Mouse (Mus musculus): ENCODE results near the gene Zfp235. TPM values are rescaled to one million over a fixed set of nuclear protein-coding genes. Genes with fewer than 3 reads are reported as not detected.

Gene Zfp235
- 27.8 and 32.4 TPM in 2 replicates for polyA plus RNA-seq (2014; fragmentation: Nextera tagmentation; extraction: Ambion mirVana)

DNA sequence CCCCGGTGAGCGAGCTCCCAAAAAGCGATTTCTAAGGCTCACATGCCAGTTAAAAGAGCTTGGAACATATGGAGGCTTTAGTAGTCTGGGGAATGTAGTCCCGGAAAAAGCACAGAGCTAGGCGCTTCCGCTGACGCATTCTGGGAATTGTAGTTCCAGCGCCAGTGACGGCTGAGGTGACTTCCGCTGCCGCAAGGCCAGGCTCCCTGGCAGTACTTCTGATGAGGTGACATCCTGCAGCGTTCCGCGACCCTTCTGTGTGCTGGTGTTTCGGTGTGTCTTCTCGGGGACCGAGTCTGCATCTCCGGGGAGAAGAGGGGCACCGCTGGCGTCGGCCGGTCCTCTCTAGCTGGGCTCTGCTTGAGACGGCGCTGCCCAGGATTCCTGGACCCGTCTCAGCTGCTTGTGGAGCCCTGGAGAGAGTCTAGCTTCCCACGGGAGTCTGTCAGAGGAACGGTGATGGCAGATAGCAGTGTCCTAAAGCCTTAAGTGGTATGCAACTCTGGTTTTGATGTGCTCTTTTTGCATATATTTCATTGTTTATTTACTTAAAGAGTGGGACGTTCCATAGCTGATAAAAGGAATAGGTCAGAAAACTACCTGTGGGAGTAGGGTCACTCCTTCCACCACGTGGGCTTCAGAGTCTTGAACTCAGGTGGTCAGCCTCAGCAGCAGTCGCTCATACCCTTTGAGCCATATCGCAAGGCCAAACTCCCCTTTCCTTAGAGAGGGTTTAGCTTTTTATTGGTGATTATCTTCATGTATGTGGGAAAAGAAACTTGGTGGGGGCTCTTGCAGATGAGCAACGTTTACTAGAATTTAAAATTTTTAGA, at the start of gene Zfp235:
Gene Zfp235, plus strand, starts transcription at position 174 of the 833 bp plus-strand sequence.
- Histone ChIP-seq H3K4me2 (ENCODE audit: low read depth, low read length) (peak within 1 kb of the TSS; percentile 68), H3K27me3 (ENCODE audit: control insufficient read depth, insufficient read depth, low read length) (no peaks in the 10 kb centered on the region), H3K9me3 (ENCODE audit: control insufficient read depth, low read length) (no peaks in the 10 kb centered on the region), H3K4me1 (ENCODE audit: control insufficient read depth, insufficient read depth, low read length) (peaks cover 9% of the 10 kb centered on the region), H3K27ac (ENCODE audit: low read depth, low read length) (peak within 1 kb of the TSS; percentile 23; the same call in 1 of the 2 replicates), H3K4me3 (ENCODE audit: low read depth, low read length) (peak within 1 kb of the TSS; percentile 54), H3K36me3 (ENCODE audit: control insufficient read depth, insufficient read depth, low read length) (peaks cover 11% of the 10 kb centered on the region; the same call in 1 of the 2 replicates), H3K9ac (replicated peaks; ENCODE audit: low read depth, low read length) (peak within 1 kb of the TSS; percentile 64)
- peak; percentile 95 for ATAC-seq (ENCODE audit: low read depth)
- 3% methylated on average over 32 of the region's 32 CpGs for WGBS

DNA sequence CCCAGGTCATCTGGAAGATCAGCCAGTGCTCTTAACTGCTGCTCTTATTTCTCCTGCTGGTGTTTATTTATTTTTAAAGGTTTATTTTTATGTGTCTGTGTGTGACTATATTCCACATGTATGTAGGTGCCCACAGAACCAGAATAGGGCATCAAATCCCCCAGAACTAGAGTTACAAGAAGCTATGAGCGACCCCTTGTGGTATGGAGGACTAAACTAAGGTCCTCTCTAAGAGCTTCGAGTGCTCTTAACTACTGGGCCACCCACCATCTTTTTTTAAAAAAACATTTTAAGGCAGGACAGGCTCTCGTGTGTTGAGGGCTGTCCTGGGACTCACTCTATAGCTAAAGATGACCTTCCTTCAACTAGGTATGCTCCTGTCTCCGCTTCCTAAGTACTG, 47.1 kb upstream of the Zfp235 start:
- no peak overlapping the region for H3K9ac ChIP-seq (replicated peaks; ENCODE audit: low read depth, low read length)
- no peak overlapping the region for H3K4me3 ChIP-seq (ENCODE audit: low read depth, low read length)
- no peak for ATAC-seq (ENCODE audit: low read depth)
- H3K4me1 ChIP-seq (ENCODE audit: control insufficient read depth, insufficient read depth, low read length): peaks cover 11% of the 10 kb centered on the region
- 99% methylated on average over 4 of the region's 4 CpGs for WGBS
- H3K4me2 ChIP-seq (ENCODE audit: low read depth, low read length): no peak overlapping the region
- H3K9me3 ChIP-seq (ENCODE audit: control insufficient read depth, low read length): peaks cover 3% of the 10 kb centered on the region
- H3K27ac ChIP-seq (ENCODE audit: low read depth, low read length): no peak overlapping the region
- H3K27me3 ChIP-seq (ENCODE audit: control insufficient read depth, insufficient read depth, low read length): no peaks in the 10 kb centered on the region
- no peaks in the 10 kb centered on the region for H3K36me3 ChIP-seq (ENCODE audit: control insufficient read depth, insufficient read depth, low read length)

DNA sequence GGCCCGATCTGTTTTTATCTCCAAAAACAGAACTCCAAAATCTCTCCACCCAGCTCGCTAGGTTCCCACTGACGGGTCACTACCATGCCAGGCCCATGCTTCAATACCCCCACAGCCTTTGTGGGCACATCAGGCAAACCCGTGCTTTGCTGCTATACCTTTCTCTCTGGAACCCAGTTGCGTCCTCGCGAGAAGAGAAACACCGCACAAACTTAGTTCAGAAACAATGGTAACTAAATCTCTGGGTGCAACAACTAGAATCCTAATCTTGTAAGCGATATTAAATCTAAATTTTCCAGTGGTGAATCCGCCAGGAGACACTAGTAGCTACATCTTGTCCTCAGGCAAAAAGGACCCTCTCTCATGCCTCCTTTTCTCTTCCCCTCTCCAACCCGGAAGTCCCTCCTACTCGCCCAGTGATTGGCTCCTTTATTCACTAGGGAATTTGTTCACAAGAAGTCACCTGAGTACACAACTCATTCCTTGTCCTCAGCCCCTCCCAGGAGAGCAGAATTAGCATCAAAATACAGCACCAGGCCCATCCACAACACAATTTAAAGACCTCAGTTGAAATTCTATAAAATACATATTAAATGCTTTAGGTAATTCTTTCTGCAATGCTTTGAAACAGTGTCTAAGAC, 46.4 kb upstream of the Zfp235 start:
- Histone ChIP-seq H3K27me3 (ENCODE audit: control insufficient read depth, insufficient read depth, low read length) (no peaks in the 10 kb centered on the region), H3K4me2 (ENCODE audit: low read depth, low read length) (no peak overlapping the region), H3K4me1 (ENCODE audit: control insufficient read depth, insufficient read depth, low read length) (peaks cover 8% of the 10 kb centered on the region), H3K4me3 (ENCODE audit: low read depth, low read length) (no peak overlapping the region), H3K9ac (replicated peaks; ENCODE audit: low read depth, low read length) (no peak overlapping the region), H3K36me3 (ENCODE audit: control insufficient read depth, insufficient read depth, low read length) (no peaks in the 10 kb centered on the region), H3K9me3 (ENCODE audit: control insufficient read depth, low read length) (peaks cover 3% of the 10 kb centered on the region), H3K27ac (ENCODE audit: low read depth, low read length) (no peak overlapping the region)
- 98% methylated on average over 12 of the region's 12 CpGs for WGBS
- ATAC-seq (ENCODE audit: low read depth): no peak

DNA sequence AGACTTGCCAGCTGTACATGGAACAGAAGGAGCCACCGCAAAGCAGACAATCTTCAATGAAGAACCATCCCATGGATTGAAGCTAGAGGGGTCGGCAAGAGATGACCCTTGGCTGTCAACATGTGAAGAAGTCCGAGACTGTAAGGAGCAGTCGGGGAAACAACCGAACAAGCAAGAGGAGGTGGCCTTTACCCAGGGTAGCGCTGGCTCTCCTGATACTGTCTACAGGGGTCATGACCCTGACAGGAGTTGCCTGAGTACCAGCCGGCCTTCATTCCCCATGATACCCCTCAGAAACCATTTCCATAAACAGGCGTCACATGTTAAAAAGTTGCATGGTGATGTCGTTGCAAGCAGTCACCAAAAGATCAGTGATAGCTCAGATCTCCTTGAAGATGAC, 29.6 kb upstream of the Zfp235 start:
- 95% methylated on average over 9 of the region's 9 CpGs for WGBS
- no peak overlapping the region for H3K9ac ChIP-seq (replicated peaks; ENCODE audit: low read depth, low read length)
- H3K9me3 ChIP-seq (ENCODE audit: control insufficient read depth, low read length): peaks cover 78% of the 10 kb centered on the region
- H3K4me3 ChIP-seq (ENCODE audit: low read depth, low read length): no peak overlapping the region
- peak; percentile 48; the same call in 1 of the 2 replicates for ATAC-seq (ENCODE audit: low read depth)
- no peaks in the 10 kb centered on the region for H3K27me3 ChIP-seq (ENCODE audit: control insufficient read depth, insufficient read depth, low read length)
- H3K4me1 ChIP-seq (ENCODE audit: control insufficient read depth, insufficient read depth, low read length): no peaks in the 10 kb centered on the region
- H3K4me2 ChIP-seq (ENCODE audit: low read depth, low read length): no peak overlapping the region
- no peak overlapping the region for H3K27ac ChIP-seq (ENCODE audit: low read depth, low read length)
- H3K36me3 ChIP-seq (ENCODE audit: control insufficient read depth, insufficient read depth, low read length): peaks cover 82% of the 10 kb centered on the region

DNA sequence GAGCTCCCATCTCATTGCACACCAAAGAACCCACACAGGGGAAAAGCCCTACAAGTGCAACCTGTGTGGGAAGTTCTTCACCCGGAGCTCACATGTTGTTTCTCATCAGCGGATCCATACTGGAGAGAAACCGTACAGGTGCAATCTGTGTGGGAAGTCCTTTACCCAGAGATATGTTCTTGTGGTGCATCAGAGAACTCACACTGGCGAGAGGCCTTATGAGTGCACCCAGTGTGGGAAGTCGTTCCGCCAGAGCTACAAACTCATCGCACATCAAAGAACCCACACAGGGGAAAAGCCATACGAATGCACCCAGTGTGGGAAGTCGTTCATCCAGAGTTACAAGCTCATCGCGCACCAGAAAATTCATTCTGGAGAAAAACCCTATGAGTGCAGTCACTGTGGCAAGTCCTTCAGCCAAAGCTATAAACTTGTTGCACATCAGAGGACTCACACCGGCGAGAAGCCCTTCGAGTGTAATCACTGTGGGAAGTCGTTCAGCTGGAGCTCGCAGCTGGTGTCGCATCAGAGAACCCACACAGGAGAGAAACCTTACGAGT, 28.7 kb upstream of the Zfp235 start:
- Histone ChIP-seq H3K36me3 (ENCODE audit: control insufficient read depth, insufficient read depth, low read length) (peaks cover 73% of the 10 kb centered on the region), H3K9me3 (ENCODE audit: control insufficient read depth, low read length) (peaks cover 78% of the 10 kb centered on the region), H3K4me3 (ENCODE audit: low read depth, low read length) (no peak overlapping the region), H3K4me2 (ENCODE audit: low read depth, low read length) (no peak overlapping the region), H3K27me3 (ENCODE audit: control insufficient read depth, insufficient read depth, low read length) (no peaks in the 10 kb centered on the region), H3K4me1 (ENCODE audit: control insufficient read depth, insufficient read depth, low read length) (no peaks in the 10 kb centered on the region), H3K9ac (replicated peaks; ENCODE audit: low read depth, low read length) (no peak overlapping the region), H3K27ac (ENCODE audit: low read depth, low read length) (no peak overlapping the region)
- WGBS: 97% methylated on average over 18 of the region's 18 CpGs
- ATAC-seq (ENCODE audit: low read depth): no peak

DNA sequence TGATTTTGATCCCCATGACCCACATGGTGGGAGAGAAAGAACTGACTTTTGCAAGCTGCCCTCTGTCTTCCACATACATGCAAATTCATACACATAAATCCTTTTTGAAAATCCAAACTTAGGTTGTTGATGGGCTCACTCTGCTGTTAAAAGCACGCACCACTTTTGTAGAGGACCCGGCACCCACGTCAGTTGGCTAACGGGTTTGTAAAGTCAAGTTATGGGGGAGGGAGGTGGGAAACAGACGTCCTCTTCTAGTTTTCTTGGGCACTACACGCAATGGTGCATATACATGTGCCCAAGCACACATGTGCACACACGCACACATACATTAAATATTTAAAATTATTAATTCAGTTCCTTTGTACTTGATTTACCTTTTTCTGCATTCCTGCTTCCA, 23.1 kb upstream of the Zfp235 start:
- peaks cover 21% of the 10 kb centered on the region for H3K36me3 ChIP-seq (ENCODE audit: control insufficient read depth, insufficient read depth, low read length)
- H3K27me3 ChIP-seq (ENCODE audit: control insufficient read depth, insufficient read depth, low read length): no peaks in the 10 kb centered on the region
- H3K9me3 ChIP-seq (ENCODE audit: control insufficient read depth, low read length): peaks cover 30% of the 10 kb centered on the region
- H3K27ac ChIP-seq (ENCODE audit: low read depth, low read length): no peak overlapping the region
- H3K4me3 ChIP-seq (ENCODE audit: low read depth, low read length): no peak overlapping the region
- 0 out of 2 replicates have a peak, but pooled peaks cover 7% of the 10 kb centered on the region for H3K4me1 ChIP-seq (ENCODE audit: control insufficient read depth, insufficient read depth, low read length)
- no peak overlapping the region for H3K4me2 ChIP-seq (ENCODE audit: low read depth, low read length)
- H3K9ac ChIP-seq (replicated peaks; ENCODE audit: low read depth, low read length): no peak overlapping the region
- ATAC-seq (ENCODE audit: low read depth): no peak
- 98% methylated on average over 7 of the region's 7 CpGs for WGBS

DNA sequence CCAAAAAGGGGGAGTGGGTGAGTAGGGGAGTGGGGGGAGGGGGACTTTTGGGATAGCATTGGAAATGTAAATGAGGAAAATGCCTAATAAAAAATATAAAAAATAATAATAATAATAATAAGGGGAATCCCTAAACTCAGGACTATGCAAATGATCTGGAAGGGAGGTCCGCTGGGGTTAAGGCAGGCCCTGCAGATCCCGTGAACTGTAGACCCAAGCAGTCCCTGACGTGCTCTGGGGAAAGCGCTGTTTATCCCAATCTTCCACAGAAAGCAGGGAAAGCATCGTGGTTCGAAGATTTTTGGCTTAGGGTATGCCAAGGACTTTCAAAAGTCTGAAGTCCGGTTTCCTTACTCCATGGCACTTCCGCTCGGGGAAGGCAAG, 22.2 kb upstream of the Zfp235 start:
- Histone ChIP-seq H3K9me3 (ENCODE audit: control insufficient read depth, low read length) (peaks cover 21% of the 10 kb centered on the region), H3K4me3 (ENCODE audit: low read depth, low read length) (peak overlapping the region; percentile 70), H3K27me3 (ENCODE audit: control insufficient read depth, insufficient read depth, low read length) (no peaks in the 10 kb centered on the region), H3K4me2 (ENCODE audit: low read depth, low read length) (peak overlapping the region; percentile 72), H3K27ac (ENCODE audit: low read depth, low read length) (no peak overlapping the region), H3K4me1 (ENCODE audit: control insufficient read depth, insufficient read depth, low read length) (0 out of 2 replicates have a peak, but pooled peaks cover 7% of the 10 kb centered on the region), H3K36me3 (ENCODE audit: control insufficient read depth, insufficient read depth, low read length) (peaks cover 12% of the 10 kb centered on the region; the same call in 1 of the 2 replicates), H3K9ac (replicated peaks; ENCODE audit: low read depth, low read length) (no peak overlapping the region; the same call in 1 of the 2 replicates)
- WGBS: 4% methylated on average over 9 of the region's 9 CpGs
- ATAC-seq (ENCODE audit: low read depth): peak; percentile 75

DNA sequence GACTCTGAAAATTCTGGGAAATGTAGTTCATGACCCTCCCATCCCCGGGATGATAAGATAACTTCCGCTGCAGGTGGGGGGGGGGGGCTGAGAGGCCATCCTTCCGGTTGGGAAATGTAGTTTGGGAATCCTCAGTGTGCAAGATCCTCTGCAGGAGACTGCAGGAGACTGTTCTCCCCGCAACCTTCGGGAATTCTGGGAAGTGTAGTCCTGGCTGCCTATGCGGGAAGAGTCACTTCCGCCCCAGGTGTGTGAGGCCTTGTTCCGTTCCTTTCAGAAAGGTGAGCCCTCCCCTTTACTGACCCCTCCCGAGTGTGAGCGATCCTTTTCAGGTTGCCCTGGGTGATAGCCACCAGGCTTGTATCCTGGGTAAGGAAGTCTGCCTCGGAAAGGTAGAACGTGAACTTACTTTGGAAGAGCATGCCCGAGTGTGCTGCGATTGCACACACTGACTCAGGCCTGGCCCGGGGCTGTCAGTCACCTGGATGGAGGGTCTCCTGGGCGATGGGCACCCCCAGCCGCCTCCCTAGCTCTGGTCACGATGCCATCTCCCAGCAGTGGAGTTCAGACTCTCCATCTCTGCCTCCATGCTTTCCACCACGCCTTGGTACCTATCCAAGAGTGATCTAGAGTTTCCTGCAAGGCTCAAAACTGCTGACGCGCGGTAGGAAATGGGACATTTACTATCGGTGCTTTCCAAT, 21.7 kb upstream of the Zfp235 start, which contains the start of gene Zfp112:
Gene Zfp112, plus strand, starts transcription at position 159 of the 701 bp plus-strand sequence.
- peaks cover 8% of the 10 kb centered on the region; the same call in 1 of the 2 replicates for H3K36me3 ChIP-seq (ENCODE audit: control insufficient read depth, insufficient read depth, low read length)
- WGBS: 1% methylated on average over 23 of the region's 23 CpGs
- peak; percentile 97 for ATAC-seq (ENCODE audit: low read depth)

More for the DNA sequence above, 21.7 kb upstream of the Zfp235 start, which contains the start of gene Zfp112:
- Histone ChIP-seq H3K4me2 (ENCODE audit: low read depth, low read length) (peak within 1 kb of the TSS; percentile 72), H3K27ac (ENCODE audit: low read depth, low read length) (peak within 1 kb of the TSS; percentile 48), H3K9me3 (ENCODE audit: control insufficient read depth, low read length) (peaks cover 15% of the 10 kb centered on the region), H3K4me1 (ENCODE audit: control insufficient read depth, insufficient read depth, low read length) (0 out of 2 replicates have a peak, but pooled peaks cover 7% of the 10 kb centered on the region), H3K9ac (replicated peaks; ENCODE audit: low read depth, low read length) (peak within 1 kb of the TSS; percentile 78), H3K27me3 (ENCODE audit: control insufficient read depth, insufficient read depth, low read length) (no peaks in the 10 kb centered on the region), H3K4me3 (ENCODE audit: low read depth, low read length) (peak within 1 kb of the TSS; percentile 70)
